Mouse (Mus musculus): ENCODE measurements around the gene Tmem248. TPM values are rescaled to one million over a fixed set of nuclear protein-coding genes. Genes with fewer than 3 reads are reported as not detected.
"Not testable (repeated sequence)": the region's sequence is repeated elsewhere in the genome, so short reads cannot be mapped to it uniquely, and the experiment has no call there.

Gene Tmem248
- polyA plus RNA-seq, 1 experiment from 2014 or later = 26.6 TPM

DNA sequence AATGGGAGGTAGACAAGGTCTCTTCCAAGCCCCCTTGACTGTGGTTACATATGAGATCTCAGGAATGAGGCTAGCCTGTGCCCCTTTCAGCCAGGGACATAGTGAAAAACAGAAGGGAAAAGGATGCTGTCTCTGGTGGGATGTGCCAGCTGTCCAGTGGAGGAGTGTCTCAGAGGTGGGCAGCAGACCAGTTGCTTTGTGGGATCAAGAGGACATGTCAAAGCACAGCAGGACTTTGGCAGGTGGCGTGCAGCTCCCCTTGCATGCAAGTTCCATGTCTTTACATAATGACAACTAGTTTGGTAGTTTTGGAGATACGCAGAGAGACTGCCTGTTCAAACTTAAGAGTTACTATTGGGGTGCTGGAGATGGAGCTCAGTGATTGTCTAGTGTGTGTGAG is 23.0 kb downstream of the Tmem248 start:
- Histone ChIP-seq H3K27ac (ENCODE audit: low read depth, low read length) (no peak overlapping the region), H3K4me1 (ENCODE audit: control insufficient read depth, insufficient read depth, low read depth, low read length) (no peaks in the 10 kb centered on the region), H3K36me3 (ENCODE audit: control insufficient read depth, insufficient read depth, low read length) (peaks cover 66% of the 10 kb centered on the region), H3K4me2 (ENCODE audit: low read length) (no peak overlapping the region), H3K4me3 (ENCODE audit: low read length) (no peak overlapping the region), H3K27me3 (replicated peaks; ENCODE audit: control insufficient read depth, insufficient read depth, low read length) (no peaks in the 10 kb centered on the region), H3K9me3 (ENCODE audit: control insufficient read depth, low read length) (no peaks in the 10 kb centered on the region), H3K9ac (ENCODE audit: low read depth, low read length) (no peak overlapping the region)
- 95% methylated on average over 2 of the region's 2 CpGs for WGBS
- no peak for ATAC-seq

DNA sequence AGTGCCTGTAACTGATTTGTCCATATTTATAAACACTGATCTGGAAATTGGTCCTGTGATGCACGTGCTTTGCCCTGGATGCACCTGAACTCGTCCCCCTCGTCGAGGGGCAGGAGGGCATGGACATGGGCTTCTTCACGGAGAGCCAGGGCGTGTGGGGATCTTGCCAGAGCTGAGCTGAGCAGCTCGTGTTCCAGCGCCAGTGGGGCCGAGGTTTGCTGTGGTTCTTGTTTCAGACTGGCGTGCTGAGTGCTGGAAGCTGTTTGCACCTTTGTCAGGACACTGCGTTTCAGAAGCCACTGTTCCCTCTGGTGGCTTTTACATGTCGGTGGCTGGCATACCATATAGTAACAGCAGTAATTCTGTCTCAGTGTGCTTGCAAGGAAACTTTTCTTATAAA is 24.5 kb downstream of the Tmem248 start:
- Histone ChIP-seq H3K36me3 (ENCODE audit: control insufficient read depth, insufficient read depth, low read length) (peaks cover 60% of the 10 kb centered on the region), H3K4me1 (ENCODE audit: control insufficient read depth, insufficient read depth, low read depth, low read length) (no peaks in the 10 kb centered on the region), H3K4me2 (ENCODE audit: low read length) (no peak overlapping the region), H3K27me3 (replicated peaks; ENCODE audit: control insufficient read depth, insufficient read depth, low read length) (no peaks in the 10 kb centered on the region), H3K9ac (ENCODE audit: low read depth, low read length) (no peak overlapping the region), H3K27ac (ENCODE audit: low read depth, low read length) (no peak overlapping the region), H3K9me3 (ENCODE audit: control insufficient read depth, low read length) (no peaks in the 10 kb centered on the region), H3K4me3 (ENCODE audit: low read length) (no peak overlapping the region)
- ATAC-seq = no peak
- WGBS = 97% methylated on average over 12 of the region's 12 CpGs

DNA sequence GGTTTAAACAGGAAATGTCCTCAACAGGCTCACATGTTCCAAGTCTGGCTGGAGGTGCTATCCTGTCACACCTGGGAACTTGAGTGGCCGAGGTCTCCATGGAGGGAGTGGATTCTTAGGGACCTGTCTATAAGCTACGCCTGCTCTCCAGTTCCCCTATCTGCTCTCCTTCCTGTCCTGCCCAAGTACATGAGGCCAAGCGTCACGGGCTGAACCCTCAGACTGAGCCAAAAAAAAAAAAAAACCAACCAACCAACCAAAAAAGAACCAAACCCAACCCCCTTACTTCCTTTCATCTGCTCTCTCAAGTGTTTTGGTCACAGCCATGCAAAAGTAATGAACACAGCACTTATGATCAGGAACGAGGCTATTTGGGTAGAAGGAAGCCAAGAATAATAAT is 30.9 kb downstream of the Tmem248 start:
- WGBS = 91% methylated on average over 5 of the region's 5 CpGs
- no peak for ATAC-seq
- Histone ChIP-seq H3K4me3 (ENCODE audit: low read length) (no peak overlapping the region), H3K27ac (ENCODE audit: low read depth, low read length) (no peak overlapping the region), H3K27me3 (replicated peaks; ENCODE audit: control insufficient read depth, insufficient read depth, low read length) (no peaks in the 10 kb centered on the region), H3K36me3 (ENCODE audit: control insufficient read depth, insufficient read depth, low read length) (peaks cover 57% of the 10 kb centered on the region), H3K4me2 (ENCODE audit: low read length) (no peak overlapping the region), H3K4me1 (ENCODE audit: control insufficient read depth, insufficient read depth, low read depth, low read length) (no peaks in the 10 kb centered on the region), H3K9ac (ENCODE audit: low read depth, low read length) (no peak overlapping the region), H3K9me3 (ENCODE audit: control insufficient read depth, low read length) (no peaks in the 10 kb centered on the region)

DNA sequence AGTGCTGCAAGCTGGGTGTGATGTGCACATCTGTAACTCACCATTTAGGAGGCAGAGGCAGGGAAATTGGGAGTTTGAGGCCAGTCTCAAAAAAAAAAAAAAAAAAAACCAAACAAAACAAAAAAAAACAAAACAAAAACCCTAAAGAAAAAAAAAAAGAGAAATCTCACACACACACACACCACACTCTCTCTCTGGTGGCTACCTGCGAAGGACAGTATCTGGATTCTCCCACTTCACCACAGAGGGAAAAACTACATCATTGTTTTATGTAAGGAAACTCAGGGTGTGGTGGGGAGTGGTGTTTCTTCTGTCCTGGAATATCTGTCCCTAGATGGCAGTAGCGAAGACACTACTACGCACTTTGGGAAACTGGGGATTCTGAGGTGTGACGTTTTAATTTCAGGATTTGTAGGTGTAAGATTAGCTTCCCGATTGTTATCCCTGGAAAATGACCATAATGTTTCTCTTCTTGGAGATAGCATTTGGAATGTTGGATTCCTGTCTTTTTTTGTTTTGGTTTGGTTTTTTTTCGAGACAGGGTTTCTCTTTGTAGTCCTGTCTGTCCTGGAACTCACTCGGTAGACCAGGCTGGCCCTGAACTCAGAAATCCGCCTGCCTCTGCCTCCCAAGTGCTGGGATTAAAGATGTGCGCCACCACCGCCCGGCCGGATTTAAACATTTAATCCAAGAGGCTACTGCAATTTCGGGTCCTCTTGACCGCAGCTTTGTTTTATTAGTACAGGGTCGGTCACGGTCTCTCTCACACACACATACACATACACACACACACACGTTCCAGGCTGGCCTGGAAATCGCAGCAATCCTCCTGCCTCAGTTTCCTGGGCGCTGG is 37.5 kb downstream of the Tmem248 start:
- peak overlapping the region; percentile 76 for H3K4me3 ChIP-seq (ENCODE audit: low read length)
- no peaks in the 10 kb centered on the region for H3K9me3 ChIP-seq (ENCODE audit: control insufficient read depth, low read length)
- H3K27me3 ChIP-seq (replicated peaks; ENCODE audit: control insufficient read depth, insufficient read depth, low read length) = no peaks in the 10 kb centered on the region
- H3K27ac ChIP-seq (ENCODE audit: low read depth, low read length) = peak overlapping the region; percentile 85
- H3K36me3 ChIP-seq (ENCODE audit: control insufficient read depth, insufficient read depth, low read length) = peaks cover 17% of the 10 kb centered on the region
- H3K4me1 ChIP-seq (ENCODE audit: control insufficient read depth, insufficient read depth, low read depth, low read length) = peaks cover 18% of the 10 kb centered on the region
- H3K9ac ChIP-seq (ENCODE audit: low read depth, low read length) = peak overlapping the region; percentile 84
- WGBS = 16% methylated on average over 19 of the region's 19 CpGs
- peak overlapping the region; percentile 77 for H3K4me2 ChIP-seq (ENCODE audit: low read length)
- ATAC-seq = no peak

DNA sequence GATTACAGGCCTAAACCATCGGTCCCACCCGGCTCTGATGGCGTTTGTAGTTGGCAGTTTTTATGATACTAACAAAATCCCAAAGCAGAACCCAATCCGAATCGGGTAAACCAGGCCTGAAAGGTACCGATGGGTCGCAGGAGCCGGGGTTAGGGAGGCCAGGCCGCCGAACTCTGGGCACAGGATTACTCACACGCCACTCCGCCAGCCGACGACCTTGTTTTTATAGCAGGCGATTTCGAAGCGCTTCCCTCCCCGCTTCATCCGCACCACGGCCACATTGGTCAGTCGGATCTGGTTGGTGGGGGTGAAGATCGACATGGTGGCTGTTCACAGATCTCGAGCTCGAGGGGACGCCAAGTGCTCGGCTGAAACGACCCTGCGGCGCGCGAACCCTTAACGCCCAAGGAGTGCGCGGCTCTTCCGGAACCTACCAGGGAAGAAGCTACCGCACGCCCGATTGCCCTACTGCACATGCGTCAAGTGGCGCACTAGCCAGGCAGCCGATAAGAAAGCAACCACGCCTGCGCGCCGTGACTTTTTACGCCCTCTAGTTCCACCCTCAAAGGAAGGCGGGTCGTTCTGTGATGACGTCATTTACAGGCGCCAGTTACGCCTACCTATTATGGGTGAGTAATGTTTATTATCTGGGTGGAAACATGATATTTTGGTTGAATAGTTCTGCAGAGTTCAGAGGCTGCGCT is 38.3 kb downstream of the Tmem248 start, which contains the start of the genes Sbds and Tyw1:
Gene Sbds, minus strand, starts transcription at position 514 of the 704 bp plus-strand sequence.
Gene Tyw1, plus strand, starts transcription at position 603 of the 704 bp plus-strand sequence.
- Histone ChIP-seq H3K27ac (ENCODE audit: low read depth, low read length) (peak within 1 kb of the TSS; percentile 85), H3K9ac (ENCODE audit: low read depth, low read length) (peak within 1 kb of the TSS; percentile 84), H3K9me3 (ENCODE audit: control insufficient read depth, low read length) (no peaks in the 10 kb centered on the region), H3K36me3 (ENCODE audit: control insufficient read depth, insufficient read depth, low read length) (0 out of 2 replicates have a peak, but pooled peaks cover 11% of the 10 kb centered on the region), H3K4me1 (ENCODE audit: control insufficient read depth, insufficient read depth, low read depth, low read length) (peaks cover 18% of the 10 kb centered on the region), H3K4me2 (ENCODE audit: low read length) (peak within 1 kb of the TSS; percentile 93), H3K27me3 (replicated peaks; ENCODE audit: control insufficient read depth, insufficient read depth, low read length) (no peaks in the 10 kb centered on the region), H3K4me3 (ENCODE audit: low read length) (peak within 1 kb of the TSS; percentile 76)
- under 1% methylated on average over 52 of the region's 52 CpGs for WGBS
- peak; percentile 89 for ATAC-seq

DNA sequence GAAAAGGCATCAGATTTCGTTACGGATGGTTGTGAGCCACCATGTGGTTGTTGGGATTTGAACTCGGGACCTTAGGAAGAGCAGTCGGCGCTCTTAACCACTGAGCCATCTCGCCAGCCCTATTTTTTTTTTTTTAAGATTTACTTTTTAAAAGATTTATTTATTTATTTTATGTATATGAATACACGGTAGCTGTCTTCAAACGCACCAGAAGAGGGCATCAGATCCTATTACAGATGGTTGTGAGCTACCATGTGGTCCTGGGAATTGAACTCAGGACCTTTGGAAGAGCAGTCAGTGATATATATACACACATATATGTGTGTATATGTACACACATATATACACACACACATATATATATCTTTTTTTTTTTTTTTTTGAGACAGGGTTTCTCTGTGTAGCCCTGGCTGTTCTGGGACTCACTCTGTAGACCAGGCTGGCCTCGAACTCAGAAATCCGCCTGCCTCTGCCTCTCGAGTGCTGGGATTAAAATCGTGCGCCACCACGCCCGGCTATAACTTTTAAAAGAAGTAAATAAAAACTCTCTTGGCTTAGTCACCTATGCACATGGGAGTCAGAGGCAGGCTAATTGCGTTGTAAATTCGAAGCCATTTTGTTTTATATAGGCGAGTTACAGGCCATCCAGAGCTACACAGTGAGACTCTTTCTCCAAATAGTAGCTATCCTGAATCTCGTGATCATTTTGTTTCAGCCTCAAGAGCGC is 39.1 kb downstream of the Tmem248 start:
- H3K4me2 ChIP-seq (ENCODE audit: low read length) = peak overlapping the region; percentile 93
- H3K4me3 ChIP-seq (ENCODE audit: low read length) = peak overlapping the region; percentile 76
- ATAC-seq = peak; percentile 1; the same call in 1 of the 2 replicates
- H3K4me1 ChIP-seq (ENCODE audit: control insufficient read depth, insufficient read depth, low read depth, low read length) = peaks cover 18% of the 10 kb centered on the region
- WGBS = 31% methylated on average over 20 of the region's 20 CpGs
- not testable (repeated sequence) for H3K9ac ChIP-seq (ENCODE audit: low read depth, low read length); H3K27me3 ChIP-seq (replicated peaks; ENCODE audit: control insufficient read depth, insufficient read depth, low read length); H3K9me3 ChIP-seq (ENCODE audit: control insufficient read depth, low read length); H3K36me3 ChIP-seq (ENCODE audit: control insufficient read depth, insufficient read depth, low read length); H3K27ac ChIP-seq (ENCODE audit: low read depth, low read length)

DNA sequence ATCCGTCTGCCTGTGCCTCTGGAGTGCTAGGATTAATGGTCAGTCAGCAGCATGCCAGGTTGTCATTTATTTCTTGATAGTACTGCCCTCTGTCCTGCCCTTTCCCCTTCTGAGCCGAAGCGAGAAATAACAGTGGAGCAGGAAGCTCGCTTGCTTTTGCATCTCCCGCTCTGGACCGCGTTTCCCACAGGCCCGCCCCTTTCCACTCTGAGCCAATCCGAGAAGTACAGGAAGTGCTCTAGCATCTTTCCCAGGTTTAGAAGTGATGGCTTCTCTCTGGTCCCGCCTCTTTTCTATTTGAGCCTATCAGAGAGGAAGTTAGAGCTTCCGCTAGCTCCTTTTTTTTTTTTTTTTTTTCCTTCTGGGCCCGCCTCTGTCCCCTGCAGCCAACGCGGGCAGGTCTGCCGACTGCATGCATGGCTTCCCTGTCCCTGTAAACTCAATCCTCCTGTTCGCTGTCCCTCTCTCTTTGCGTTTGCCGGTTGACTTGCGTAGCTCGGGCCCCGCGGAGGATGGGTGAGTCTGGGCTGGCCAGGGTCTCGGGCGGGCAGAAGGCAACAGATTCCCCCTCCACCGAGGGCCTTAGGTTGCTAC is 39.9 kb downstream of the Tmem248 start:
- H3K9ac ChIP-seq (ENCODE audit: low read depth, low read length) = peak overlapping the region; percentile 75
- H3K9me3 ChIP-seq (ENCODE audit: control insufficient read depth, low read length) = no peaks in the 10 kb centered on the region
- under 1% methylated on average over 25 of the region's 25 CpGs for WGBS
- peak overlapping the region; percentile 68 for H3K27ac ChIP-seq (ENCODE audit: low read depth, low read length)
- peak; percentile 97 for ATAC-seq
- H3K36me3 ChIP-seq (ENCODE audit: control insufficient read depth, insufficient read depth, low read length) = 0 out of 2 replicates have a peak, but pooled peaks cover 7% of the 10 kb centered on the region
- H3K4me3 ChIP-seq (ENCODE audit: low read length) = peak overlapping the region; percentile 62
- H3K4me2 ChIP-seq (ENCODE audit: low read length) = peak overlapping the region; percentile 93
- H3K27me3 ChIP-seq (replicated peaks; ENCODE audit: control insufficient read depth, insufficient read depth, low read length) = no peaks in the 10 kb centered on the region
- peaks cover 18% of the 10 kb centered on the region for H3K4me1 ChIP-seq (ENCODE audit: control insufficient read depth, insufficient read depth, low read depth, low read length)

DNA sequence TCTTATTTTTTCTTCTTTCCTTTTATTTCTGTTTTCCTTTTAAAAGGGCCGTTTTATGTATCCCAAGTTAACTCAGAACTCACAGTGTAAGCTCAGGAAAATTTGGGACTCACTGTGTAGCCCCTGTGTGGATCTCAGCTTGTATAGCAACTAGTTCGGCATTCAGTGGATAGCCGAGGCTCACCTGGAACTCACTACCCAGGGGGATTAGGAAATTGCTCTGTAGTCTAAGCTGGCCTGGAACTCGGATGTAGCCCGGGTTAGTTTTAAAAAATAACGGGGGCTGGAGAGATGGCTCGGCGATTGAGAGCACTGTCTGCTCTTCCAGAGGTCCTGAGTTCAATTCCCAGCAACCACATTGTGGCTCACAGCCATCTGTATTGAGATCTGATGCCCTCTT is 40.4 kb downstream of the Tmem248 start:
- H3K9ac ChIP-seq (ENCODE audit: low read depth, low read length) = peak overlapping the region; percentile 75
- no peak for ATAC-seq
- 12% methylated on average over 8 of the region's 8 CpGs for WGBS
- peak overlapping the region; percentile 62 for H3K4me3 ChIP-seq (ENCODE audit: low read length)
- peaks cover 18% of the 10 kb centered on the region for H3K4me1 ChIP-seq (ENCODE audit: control insufficient read depth, insufficient read depth, low read depth, low read length)
- H3K27me3 ChIP-seq (replicated peaks; ENCODE audit: control insufficient read depth, insufficient read depth, low read length) = no peaks in the 10 kb centered on the region
- no peaks in the 10 kb centered on the region for H3K9me3 ChIP-seq (ENCODE audit: control insufficient read depth, low read length)
- peak overlapping the region; percentile 68; the same call in 1 of the 2 replicates for H3K27ac ChIP-seq (ENCODE audit: low read depth, low read length)
- peak overlapping the region; percentile 71 for H3K4me2 ChIP-seq (ENCODE audit: low read length)
- H3K36me3 ChIP-seq (ENCODE audit: control insufficient read depth, insufficient read depth, low read length) = 0 out of 2 replicates have a peak, but pooled peaks cover 3% of the 10 kb centered on the region

Measured in hindbrain, embryonic 16.5 days (tissue).